Mouse (Mus musculus): ENCODE measurements around the gene Fam69b. TPM values are rescaled to one million over a fixed set of nuclear protein-coding genes. Genes with fewer than 3 reads are reported as not detected.
"Not testable (repeated sequence)": the region's sequence is repeated elsewhere in the genome, so short reads cannot be mapped to it uniquely, and the experiment has no call there.

Gene Fam69b
- polyA plus RNA-seq, 1 experiment: 11.5 TPM

DNA sequence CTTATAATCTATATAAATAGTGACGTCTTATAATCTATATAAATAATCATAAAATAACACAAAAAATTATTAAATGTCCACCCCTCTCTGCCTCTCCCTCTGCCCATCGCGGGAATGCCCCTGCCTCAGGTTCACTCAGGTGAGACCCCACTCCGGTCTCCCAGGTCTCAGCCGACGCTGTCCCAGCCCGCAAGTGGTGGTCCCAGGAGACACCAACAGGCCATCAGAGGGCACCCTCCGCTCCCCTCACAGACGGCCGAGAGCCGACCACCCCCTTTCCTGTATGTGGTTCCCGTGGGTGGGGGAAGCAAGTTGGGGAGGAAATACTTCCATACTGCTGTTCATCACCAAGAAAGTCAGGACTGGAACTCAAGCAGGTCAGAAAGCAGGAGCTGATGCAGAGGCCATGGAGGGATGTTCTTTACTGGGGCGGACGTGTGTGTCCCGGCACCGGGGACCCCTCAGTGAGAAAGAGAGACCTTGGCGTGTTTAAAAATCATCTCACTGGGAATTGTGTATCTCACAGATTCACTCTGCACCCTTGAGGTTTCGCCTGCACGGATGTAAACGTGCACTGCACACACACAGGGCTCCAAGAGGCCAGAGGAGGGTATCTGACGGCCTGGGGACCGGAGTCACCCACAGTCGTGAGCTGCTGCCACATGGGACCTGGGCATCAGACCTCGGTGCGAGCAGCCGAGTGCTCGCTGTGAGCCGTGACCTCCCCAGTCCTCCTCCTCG lies 33.7 kb downstream of the Fam69b start:
- DNase-seq (ENCODE audit: low spot score): no peak

GRCm38 (mm10) chr2:26662509-26662882 lies 34.2 kb downstream of the Fam69b start:
- DNase-seq (ENCODE audit: low spot score): no peak

DNA sequence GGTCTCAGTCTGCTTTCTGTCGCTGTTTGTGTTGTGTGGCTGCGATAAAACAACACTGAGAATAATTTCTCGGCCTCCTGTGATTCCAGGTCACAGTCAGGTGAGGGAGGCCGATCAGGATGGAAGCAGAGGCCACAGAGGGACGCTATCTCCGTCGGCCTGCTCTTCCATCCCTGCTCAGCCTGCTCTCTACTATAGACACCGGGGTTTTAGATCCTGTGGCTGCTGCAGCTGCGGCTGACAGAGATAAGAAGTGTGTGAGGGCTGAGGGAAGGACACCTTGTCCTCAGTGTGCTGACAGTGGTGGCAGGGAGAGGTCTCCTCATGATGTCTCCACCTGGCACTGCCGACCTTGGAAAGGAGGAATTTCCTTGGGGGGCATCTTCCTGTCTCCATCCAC lies 34.9 kb downstream of the Fam69b start:
- no peak for DNase-seq (ENCODE audit: low spot score)

DNA sequence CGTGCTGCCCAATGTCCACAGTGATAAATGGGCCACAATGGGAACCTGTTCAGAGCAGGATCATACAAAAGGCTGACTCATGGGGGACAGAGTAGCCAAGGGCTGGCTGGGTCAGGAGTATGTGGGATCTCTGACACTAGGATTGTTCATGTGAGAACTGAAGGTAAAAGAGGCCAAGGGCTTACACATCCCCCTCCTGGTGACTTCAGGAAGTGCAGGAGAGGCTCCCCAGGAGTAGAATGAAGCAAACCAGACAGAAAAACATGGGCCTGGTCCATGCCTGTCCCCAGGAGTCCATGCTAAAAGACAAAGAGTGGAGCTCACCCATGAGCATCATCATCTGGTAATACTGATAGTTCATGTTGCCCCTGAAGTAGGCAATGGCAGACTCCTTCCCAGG lies 35.3 kb downstream of the Fam69b start:
- DNase-seq (ENCODE audit: low spot score): not testable (repeated sequence)

GRCm38 (mm10) chr2:26668746-26669145 lies 40.5 kb downstream of the Fam69b start:
- DNase-seq (ENCODE audit: low spot score): no peak

GRCm38 (mm10) chr2:26671182-26671581 lies 42.9 kb downstream of the Fam69b start, which contains the start of gene Lcn4:
Lcn4 (minus strand) TSS chr2:26671282.
- DNase-seq (ENCODE audit: low spot score): no peak

Other genes with a start within 250 kb of the Fam69b start
- gene Snapc4, start 247.8 kb upstream of the Fam69b start, polyA plus RNA-seq (2012; rRNA removed): 30.7 and 32.0 TPM in 2 replicates
- gene Entr1, start 239.1 kb upstream of the Fam69b start, polyA plus RNA-seq (2012; rRNA removed): 115 and 140 TPM in 2 replicates
- 57.3 and 69.9 TPM in 2 replicates for gene Pmpca, start 239.1 kb upstream of the Fam69b start, polyA plus RNA-seq (2012; rRNA removed)
- 22.2 and 28.0 TPM in 2 replicates for gene Inpp5e, start 219.3 kb upstream of the Fam69b start, polyA plus RNA-seq (2012; rRNA removed)
- gene Sec16a, start 183.2 kb upstream of the Fam69b start, polyA plus RNA-seq (2012; rRNA removed): 41.7 and 46.3 TPM in 2 replicates
- 21.4 and 33.4 TPM in 2 replicates for gene Notch1, start 111.8 kb upstream of the Fam69b start, polyA plus RNA-seq (2012; rRNA removed)
- gene Egfl7, start 48.4 kb upstream of the Fam69b start, polyA plus RNA-seq (2012; rRNA removed): 155 and 208 TPM in 2 replicates
- not detected in 2 replicates for gene Gm20532, start 41.8 kb upstream of the Fam69b start, polyA plus RNA-seq (2012; rRNA removed)
- gene Agpat2, start 24.0 kb upstream of the Fam69b start, polyA plus RNA-seq (2012; rRNA removed): 48.3 and 63.6 TPM in 2 replicates
- gene Lcn4, start 42.8 kb downstream of the Fam69b start, polyA plus RNA-seq (2012; rRNA removed): not detected in 2 replicates
- gene Abo, start 236.5 kb downstream of the Fam69b start, polyA plus RNA-seq (2012; rRNA removed): not detected in 2 replicates

Measured in urinary bladder, adult 2 months (tissue).